Mouse (Mus musculus) hindbrain, postnatal 0 days (tissue): ENCODE measurements around the gene H2afv. TPM values are rescaled to one million over a fixed set of nuclear protein-coding genes. Genes with fewer than 3 reads are reported as not detected.

Experiments
- ATAC-seq: fragments of 200-750 bp; cut with Nextera tagmentation; 2 replicates; pipeline ENCODE4 v1.8.0; 2017; ENCODE audit warnings: mild to moderate bottlenecking, moderate TSS enrichment, moderate library complexity
- DNase-seq: peaks from one replicate; pipeline ENCODE4 v3.0.0-alpha.2; 2015; ENCODE audit warnings: low spot score
- H3K27ac ChIP-seq: fragments of 300-500 bp; sonication (generic); 2 replicates; pipeline ENCODE4 v1.5.1; 2014; ENCODE audit warnings: mild to moderate bottlenecking
- H3K27me3 ChIP-seq: fragments of 300-500 bp; sonication (generic); 2 replicates; pipeline ENCODE4 v1.6.1; 2014; ENCODE audit warnings: low read length, mixed read lengths; ENCODE audit not compliant: insufficient read depth
- H3K36me3 ChIP-seq: fragments of 300-500 bp; sonication (generic); 2 replicates; pipeline ENCODE4 v1.6.1; 2014; ENCODE audit warnings: low read length, mixed read lengths; ENCODE audit not compliant: insufficient read depth
- H3K4me1 ChIP-seq: fragments of 300-500 bp; sonication (generic); 2 replicates; pipeline ENCODE4 v1.6.1; 2014; ENCODE audit warnings: antibody characterized with exemption, low read length, mixed read lengths; ENCODE audit not compliant: insufficient read depth
- H3K4me2 ChIP-seq: fragments of 300-500 bp; sonication (generic); 2 replicates; pipeline ENCODE4 v1.6.1; 2014; ENCODE audit warnings: low read depth, mild to moderate bottlenecking, low read length, moderate library complexity, mixed read lengths
- H3K4me3 ChIP-seq: fragments of 300-500 bp; sonication (generic); 2 replicates; pipeline ENCODE4 v1.5.1; 2014; ENCODE audit warnings: low read length
- H3K9ac ChIP-seq: fragments of 300-500 bp; sonication (generic); replicated peaks from 2 replicates; pipeline ENCODE4 v1.6.1; 2014; ENCODE audit warnings: mild to moderate bottlenecking, low read length, moderate library complexity, mixed read lengths
- H3K9me3 ChIP-seq: fragments of 300-500 bp; sonication (generic); 2 replicates; pipeline ENCODE4 v1.6.1; 2016; ENCODE audit warnings: low read length, mixed read lengths
- CTCF ChIP-seq: IDR thresholded peaks from 2 replicates; pipeline ENCODE4 v1.5.1; 2016; ENCODE audit warnings: antibody characterized with exemption, control low read depth, low read depth
- WGBS: fragments of 180-500 bp; shearing (Covaris S2); extraction: QIAGEN DNeasy Blood & Tissue Kit; methylation state at CpG from one replicate; pipeline ENCODE4 v1.1.7; 2014; 5-methylcytosine and 5-hydroxymethylcytosine counted together
- polyA plus RNA-seq: library from polyadenylated mRNA; unstranded; fragments of >200 nt; fragmentation: Nextera tagmentation; extraction: Ambion mirVana; gene quantifications from 2 replicates; pipeline ENCODE4 v1.2.1, GENCODE M21; 2015
- total RNA-seq: library from RNA; depleted of rRNA; stranded (reverse); fragments of >200 nt; gene quantifications from 2 replicates; pipeline ENCODE4 v1.2.3, GENCODE M21; 2014

H2afv gene
- total and polyA plus RNA-seq, 2 experiments from 2014 or later, result 75.5 to 251 TPM

DNA sequence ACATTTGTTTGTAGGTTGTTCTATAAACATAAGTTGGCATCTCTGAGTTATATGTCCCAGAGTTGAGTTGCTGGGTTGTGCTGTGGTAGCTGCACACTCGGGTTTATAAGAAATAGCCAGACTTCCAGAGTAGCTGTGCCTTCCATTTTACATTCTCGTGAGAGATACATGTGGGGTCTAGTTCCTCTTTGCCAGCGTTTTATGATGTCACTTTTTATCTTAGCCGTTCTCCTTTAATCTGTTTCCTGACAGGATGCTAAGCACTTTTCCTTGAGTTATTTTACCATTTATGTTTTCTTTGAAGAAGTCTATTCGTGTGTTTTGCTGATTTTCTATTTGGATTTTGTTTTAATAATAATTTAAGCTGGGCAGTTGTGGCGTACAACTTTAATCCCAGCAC is 51.4 kb downstream of the H2afv start:
- no peak for TF ChIP-seq CTCF
- no peak overlapping the region for H3K4me3 ChIP-seq
- H3K27me3 ChIP-seq, result no peaks in the 10 kb centered on the region
- no peak overlapping the region for H3K27ac ChIP-seq
- ATAC-seq (no peak), DNase-seq (no peak)
- H3K4me1 ChIP-seq, result peaks cover 19% of the 10 kb centered on the region; the same call in 1 of the 2 replicates
- H3K9me3 ChIP-seq, result no peaks in the 10 kb centered on the region
- 91% methylated on average over 6 of the region's 6 CpGs for WGBS
- H3K36me3 ChIP-seq, result peaks cover 20% of the 10 kb centered on the region
- H3K4me2 ChIP-seq, result no peak overlapping the region
- no peak overlapping the region for H3K9ac ChIP-seq

DNA sequence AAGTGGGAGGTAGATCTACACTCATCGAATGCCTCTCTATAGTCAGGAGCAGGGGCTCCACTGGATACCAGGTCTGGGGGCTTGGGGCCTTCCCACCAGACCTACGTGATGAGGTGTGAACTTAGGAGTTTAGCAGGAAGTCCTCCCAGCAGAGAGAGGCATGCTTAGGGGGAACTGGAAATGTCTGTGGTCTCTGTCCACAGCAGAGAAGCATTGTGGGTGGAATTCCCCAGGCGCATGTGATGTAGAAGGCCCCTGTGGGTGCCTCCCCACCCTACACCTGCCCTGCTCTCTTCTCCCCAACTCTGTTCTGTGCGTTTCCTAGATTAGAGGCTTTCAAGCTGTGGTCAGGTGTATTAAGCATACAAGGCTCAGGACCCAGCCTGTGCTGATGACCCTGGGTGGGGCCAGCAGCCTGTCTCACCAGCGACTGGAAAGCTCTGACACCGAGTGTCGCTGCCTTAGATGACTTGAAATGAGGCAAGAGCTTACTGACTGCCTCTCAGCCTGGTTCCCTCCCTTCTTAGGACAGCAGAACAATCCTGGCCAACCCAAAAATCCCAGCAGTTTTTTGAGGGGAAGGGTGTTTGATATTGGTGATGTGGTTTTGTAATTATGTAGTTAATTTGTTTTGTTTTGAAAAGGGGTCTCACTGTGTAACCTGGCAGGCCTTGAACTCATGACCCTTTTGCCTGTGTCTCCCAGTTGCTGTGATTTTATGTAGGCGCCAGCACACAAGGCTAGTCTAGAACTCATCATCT is 52.5 kb downstream of the H2afv start:
- H3K4me3 ChIP-seq, result no peak overlapping the region
- H3K4me2 ChIP-seq, result no peak overlapping the region
- no peaks in the 10 kb centered on the region for H3K9me3 ChIP-seq
- DNase-seq (no peak), ATAC-seq (no peak)
- peaks cover 9% of the 10 kb centered on the region for H3K36me3 ChIP-seq
- no peak for TF ChIP-seq CTCF
- H3K27me3 ChIP-seq, result no peaks in the 10 kb centered on the region
- H3K9ac ChIP-seq, result no peak overlapping the region
- no peak overlapping the region for H3K27ac ChIP-seq
- H3K4me1 ChIP-seq, result peaks cover 19% of the 10 kb centered on the region; the same call in 1 of the 2 replicates
- WGBS, result 88% methylated on average over 8 of the region's 8 CpGs

DNA sequence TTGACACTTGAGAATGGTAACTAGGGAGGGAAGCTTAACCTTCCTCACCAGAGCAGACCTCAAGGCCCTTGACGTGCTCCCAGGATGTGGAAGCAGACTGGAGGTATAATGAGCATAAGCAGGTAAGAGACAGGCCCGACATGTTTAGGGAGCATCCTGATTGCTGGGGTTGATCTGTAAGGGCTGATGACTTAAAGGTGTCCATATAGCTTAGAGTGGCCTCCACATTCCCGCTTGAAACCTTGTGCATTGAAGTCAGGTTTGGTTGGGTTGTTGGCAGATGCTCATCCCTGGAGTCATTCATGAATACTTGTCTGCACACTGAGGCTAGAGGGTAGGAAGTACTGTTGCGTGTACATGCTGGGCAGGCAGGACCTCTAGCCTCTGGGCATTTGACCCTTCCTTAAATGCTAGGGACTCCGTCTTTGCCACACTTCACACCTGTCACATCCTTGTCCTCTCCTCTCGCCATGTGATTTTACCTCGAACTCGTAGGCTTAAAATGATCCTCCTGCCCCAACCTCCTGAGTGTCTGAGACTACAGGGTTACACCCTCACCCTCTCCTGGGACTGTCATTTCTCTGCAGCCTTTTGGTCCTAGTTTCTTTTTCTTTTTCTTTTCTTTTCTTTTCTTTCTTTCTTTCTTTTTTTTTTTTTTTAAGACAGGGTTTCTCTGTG is 53.7 kb downstream of the H2afv start:
- no peak for TF ChIP-seq CTCF
- ATAC-seq (no peak), DNase-seq (no peak)
- Histone ChIP-seq H3K4me3 (peak overlapping the region; percentile 71), H3K4me2 (peak overlapping the region; percentile 84), H3K9ac (peak overlapping the region; percentile 86), H3K27ac (0 out of 2 replicates have a peak overlapping the region, but pooled peaks have one; percentile 93), H3K9me3 (no peaks in the 10 kb centered on the region), H3K4me1 (peaks cover 19% of the 10 kb centered on the region; the same call in 1 of the 2 replicates), H3K36me3 (no peaks in the 10 kb centered on the region), H3K27me3 (no peaks in the 10 kb centered on the region)
- 77% methylated on average over 8 of the region's 8 CpGs for WGBS

DNA sequence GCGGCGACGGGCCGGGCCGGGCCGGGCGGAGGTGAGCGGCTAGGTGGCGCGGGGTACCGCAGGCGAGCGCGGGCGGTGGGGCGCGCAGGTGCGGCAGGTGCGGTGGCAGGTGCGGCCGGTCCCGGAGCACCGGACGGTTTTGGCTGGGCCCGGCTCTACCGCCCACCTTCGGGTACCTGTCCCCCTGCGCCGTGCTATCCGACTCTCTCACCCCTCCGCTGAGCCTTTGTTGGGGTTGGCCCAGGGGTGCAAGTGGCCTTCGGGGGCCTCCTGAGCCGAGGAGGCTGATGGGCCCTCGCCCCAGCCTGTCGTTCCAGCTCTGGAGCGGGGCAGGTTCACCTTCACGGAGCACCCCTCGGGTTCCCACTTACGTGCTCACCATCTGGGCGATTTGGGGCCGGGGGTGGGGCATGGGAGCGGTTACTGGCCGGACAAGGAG is 54.7 kb downstream of the H2afv start:
- H3K27me3 ChIP-seq, result no peaks in the 10 kb centered on the region
- peak overlapping the region; percentile 93 for H3K27ac ChIP-seq
- peak overlapping the region; percentile 71 for H3K4me3 ChIP-seq
- no peak; the same call in 1 of the 2 replicates for ATAC-seq
- no peaks in the 10 kb centered on the region for H3K9me3 ChIP-seq
- no peaks in the 10 kb centered on the region for H3K36me3 ChIP-seq
- TF ChIP-seq CTCF, result no peak
- peak overlapping the region; percentile 86 for H3K9ac ChIP-seq
- H3K4me1 ChIP-seq, result peaks cover 19% of the 10 kb centered on the region; the same call in 1 of the 2 replicates
- peak overlapping the region; percentile 84 for H3K4me2 ChIP-seq
- DNase-seq, result no peak
- WGBS, result 0% methylated on average over 19 of the region's 43 CpGs

DNA sequence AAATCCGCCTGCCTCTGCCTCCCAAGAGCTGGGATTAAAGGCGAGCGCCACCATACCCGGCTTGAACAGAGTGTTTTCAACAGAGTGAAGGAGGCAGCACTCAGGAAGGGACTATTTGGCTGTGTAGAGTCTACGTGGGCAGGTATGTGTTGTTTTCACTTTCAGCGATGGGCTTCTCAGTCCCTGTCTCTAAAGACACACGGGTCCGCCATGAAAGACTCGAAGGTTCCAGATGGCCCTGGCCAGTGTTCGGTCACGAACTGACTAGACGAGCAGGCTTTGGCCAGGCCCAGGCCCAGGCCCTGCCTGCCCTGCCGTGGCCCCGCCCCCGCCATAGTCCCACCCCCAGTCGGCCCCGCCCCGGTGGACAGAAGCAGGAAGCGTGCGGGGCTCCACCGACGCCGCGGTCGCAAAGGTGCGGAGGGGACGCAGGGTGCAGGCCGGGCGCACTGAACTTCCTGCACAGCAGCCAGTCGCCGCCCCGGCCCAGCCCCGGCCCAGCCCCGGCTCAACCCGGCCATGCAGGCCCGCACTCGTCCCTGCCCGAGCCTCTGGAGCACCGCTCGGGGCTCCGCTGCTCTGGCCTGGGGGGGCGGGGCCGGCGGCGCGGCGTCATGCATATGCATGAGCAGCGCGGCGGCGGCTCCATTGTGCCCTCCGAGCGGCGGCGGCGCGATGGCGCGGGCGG is 55.4 kb downstream of the H2afv start, which contains the start of gene Zmiz2:
Gene Zmiz2, plus strand, starts transcription at position 349 of the 688 bp plus-strand sequence.
- ATAC-seq (peak; percentile 98), DNase-seq (peak; percentile 96)
- peak within 1 kb of the TSS; percentile 84 for H3K4me2 ChIP-seq
- peak within 1 kb of the TSS; percentile 86 for H3K9ac ChIP-seq
- no peaks in the 10 kb centered on the region for H3K27me3 ChIP-seq
- peaks cover 19% of the 10 kb centered on the region; the same call in 1 of the 2 replicates for H3K4me1 ChIP-seq
- no peaks in the 10 kb centered on the region for H3K9me3 ChIP-seq
- WGBS, result 6% methylated on average over 49 of the region's 60 CpGs
- H3K36me3 ChIP-seq, result no peaks in the 10 kb centered on the region
- TF ChIP-seq CTCF, result no peak
- H3K4me3 ChIP-seq, result peak within 1 kb of the TSS; percentile 71
- H3K27ac ChIP-seq, result peak within 1 kb of the TSS; percentile 93

DNA sequence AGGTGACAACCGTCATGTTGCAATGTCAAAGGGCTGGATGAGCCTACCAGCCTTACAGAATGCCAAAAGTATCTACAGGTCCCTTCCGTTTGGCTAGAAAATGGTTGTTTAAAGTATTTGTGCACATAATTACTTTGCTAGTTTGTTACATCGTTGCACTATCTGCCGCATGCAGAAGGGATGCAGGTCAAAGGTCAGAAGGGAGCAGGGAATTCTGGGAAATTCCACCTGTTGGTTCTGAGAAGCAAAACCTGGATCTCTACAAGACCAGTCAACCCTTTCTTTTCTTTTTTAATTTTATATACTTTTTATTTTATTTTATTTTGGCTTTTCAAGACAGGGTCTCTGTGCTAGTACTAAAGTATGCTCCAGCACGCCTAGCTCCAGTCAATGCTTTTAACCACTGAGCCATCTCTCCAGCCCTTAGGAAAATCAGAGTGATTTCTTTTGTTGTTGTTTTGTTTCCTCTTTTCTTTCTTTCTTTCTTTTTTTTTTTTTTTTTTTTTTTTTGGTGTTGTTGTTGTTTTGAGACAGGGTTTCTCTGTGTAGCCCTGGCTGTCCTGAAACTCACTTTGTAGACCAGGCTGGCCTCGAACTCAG is 56.0 kb downstream of the H2afv start:
- ATAC-seq, result no peak
- Histone ChIP-seq H3K9ac (no peak overlapping the region), H3K27ac (peak overlapping the region; percentile 93), H3K4me3 (peak overlapping the region; percentile 71), H3K36me3 (no peaks in the 10 kb centered on the region), H3K9me3 (no peaks in the 10 kb centered on the region), H3K27me3 (no peaks in the 10 kb centered on the region), H3K4me1 (peaks cover 19% of the 10 kb centered on the region; the same call in 1 of the 2 replicates), H3K4me2 (peak overlapping the region; percentile 84)
- no peak for DNase-seq
- 91% methylated on average over 6 of the region's 6 CpGs for WGBS
- no peak for TF ChIP-seq CTCF
